Mouse (Mus musculus) ovary, adult 2 months (tissue): ENCODE results near the gene Med13. TPM values are rescaled to one million over a fixed set of nuclear protein-coding genes. Genes with fewer than 3 reads are reported as not detected.

ENCODE experiments used
- polyA plus RNA-seq: library from polyadenylated mRNA; depleted of rRNA; stranded (reverse); fragments of >200 nt; gene quantifications from 2 replicates; pipeline ENCODE4 v1.2.3, GENCODE M21; 2012; rRNA removed

Med13 gene
- polyA plus RNA-seq: 17.0 and 23.0 TPM in 2 replicates

GRCm38 (mm10) chr11:86356854-86357788 is at the start of gene Med13:
TSS of gene Med13 (minus strand) at chr11:86357602.

GRCm38 (mm10) chr11:86257460-86258076 is 99.8 kb downstream of the Med13 start, which contains the start of gene Ints2:
TSS of gene Ints2 (minus strand) at chr11:86257575.

Other genes starting within 250 kb of the Med13 start
- gene Brip1, start 156.4 kb downstream of the Med13 start, polyA plus RNA-seq: 0.18 and 0.21 TPM in 2 replicates
- gene Ints2, start 100.0 kb downstream of the Med13 start, polyA plus RNA-seq: 11.8 and 12.8 TPM in 2 replicates
- gene Rnft1, start 127.1 kb upstream of the Med13 start, polyA plus RNA-seq: 3.2 TPM in 2 replicates
- gene Rps6kb1, start 187.2 kb upstream of the Med13 start, polyA plus RNA-seq: 4.4 and 8.0 TPM in 2 replicates
- 1.3 and 1.9 TPM in 2 replicates for gene Tubd1, start 187.4 kb upstream of the Med13 start, polyA plus RNA-seq